Mouse (Mus musculus): ENCODE measurements around the gene Fam192a.

DNA sequence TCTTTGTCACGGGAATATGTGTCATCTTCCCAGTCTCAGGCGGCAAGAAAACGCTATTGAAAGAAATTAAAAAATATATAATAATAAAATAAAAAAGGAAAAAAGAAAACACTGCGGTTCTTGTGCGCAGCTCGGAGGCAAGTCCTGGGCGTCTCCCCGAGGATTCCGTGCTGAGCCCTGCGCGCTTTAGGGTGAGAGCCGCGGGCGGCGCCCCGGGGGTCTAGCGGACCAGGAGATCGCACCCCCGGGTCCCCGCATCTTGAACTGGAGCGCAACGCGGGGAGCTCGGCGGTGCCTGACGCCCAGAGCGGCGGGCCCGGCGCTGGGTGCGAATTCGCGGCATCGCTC lies 69.3 kb downstream of the Fam192a start:
- TF ChIP-seq EP300 (IDR thresholded peaks at IDR 0.05; ENCODE audit: insufficient read depth, low read depth, low read length) (no peak), CTCF (IDR thresholded peaks at IDR 0.05) (no peak)
